Mouse (Mus musculus): ENCODE data around the gene Mtln.

The Mtln gene

GRCm38 (mm10) chr2:127742637-127743036, 49.7 kb downstream of the Mtln start:
- no peaks in the 10 kb centered on the region for H3K27me3 ChIP-seq (ENCODE audit: insufficient read depth, low read length)
- peaks cover 6% of the 10 kb centered on the region for H3K4me1 ChIP-seq (replicated peaks; ENCODE audit: low read depth, low read length)
- no peaks in the 10 kb centered on the region for H3K9me3 ChIP-seq (ENCODE audit: low read length)
- TF ChIP-seq CTCF (conservative IDR thresholded peaks at IDR 0.05; ENCODE audit: low read length) = no peak
- TF ChIP-seq NANOG (IDR thresholded peaks at IDR 0.05; ENCODE audit: borderline replicate concordance, low read length) = no peak
- H3K4me3 ChIP-seq (replicated peaks; ENCODE audit: low read length) = no peak overlapping the region
- no peaks in the 10 kb centered on the region for H3K36me3 ChIP-seq (ENCODE audit: insufficient read depth, low read length)

Data from E14TG2a.4 (cell line).